In the genomic region with DNA sequence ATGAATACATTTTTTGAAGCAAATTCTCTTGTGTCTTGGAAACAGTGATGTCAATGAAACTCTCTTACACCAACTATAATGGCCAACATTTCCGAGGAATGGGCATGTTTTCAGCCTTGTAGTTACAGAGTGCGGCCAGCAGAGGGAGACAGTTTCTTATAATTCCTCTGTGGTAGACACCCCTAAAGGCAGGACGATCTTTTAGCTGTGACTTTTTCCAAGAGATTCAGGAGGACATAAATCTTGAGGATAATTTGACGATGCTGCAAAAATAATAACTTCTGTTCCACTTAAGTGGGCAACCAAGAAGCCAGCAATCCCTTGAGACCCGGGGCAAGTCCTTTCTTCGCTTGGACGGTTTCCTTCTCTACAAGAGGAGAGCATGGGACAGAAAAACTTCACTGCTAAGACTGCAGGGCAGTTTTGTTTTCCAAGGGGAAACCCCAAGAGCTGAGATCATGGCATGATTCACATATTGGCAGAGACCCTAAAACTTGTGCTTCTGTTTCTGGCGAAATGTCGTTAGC, we compare ENCODE assay signal across 8 mouse cellular contexts. TPM values are rescaled to one million over a fixed set of nuclear protein-coding genes. Genes with fewer than 3 reads are reported as not detected.
DNase-seq lines count a peak whose midpoint lies in the region; ATAC-seq and TF ChIP-seq lines count a peak whose summit lies in the region.

No protein-coding gene starts in this region.

- H3K27me3 ChIP-seq in C2C12 (ENCODE audit: control insufficient read depth, insufficient read depth, insufficient read length) (no peaks in the 10 kb centered on the region), Patski (no peaks in the 10 kb centered on the region)
- no peaks in the 10 kb centered on the region for H3K27me3 ChIP-seq in liver, embryonic 15.5 days

- no peak for ATAC-seq in Patski
- peak; percentile 29 for ATAC-seq in common myeloid progenitor, adult 5-6 weeks (replicated peaks; ENCODE audit: low read depth, poor library complexity, severe bottlenecking)
- ATAC-seq in liver, embryonic 15.5 days (ENCODE audit: insufficient read depth) = no peak

- H3K9ac ChIP-seq in liver, embryonic 15.5 days = no peak overlapping the region

- no peak overlapping the region for H3K4me3 ChIP-seq in C2C12 (ENCODE audit: insufficient read depth, poor library complexity, severe bottlenecking)
- no peak overlapping the region for H3K4me3 ChIP-seq in liver, embryonic 15.5 days (replicated peaks)

- 23% methylated on average over 9 of the region's 9 CpGs for WGBS in liver, embryonic 15.5 days (ENCODE audit: insufficient replicate concordance)

- H3ac ChIP-seq in C2C12 (ENCODE audit: control insufficient read depth, insufficient read length, low read depth) = peak overlapping the region; percentile 72

- no peaks in the 10 kb centered on the region for H3K9me3 ChIP-seq in liver, embryonic 15.5 days (replicated peaks)

- H3K4me1 ChIP-seq in liver, embryonic 15.5 days (replicated peaks) = peaks cover 38% of the 10 kb centered on the region

- peak; percentile 45 for TF ChIP-seq CTCF in C2C12 (IDR thresholded peaks at IDR 0.05; ENCODE audit: control insufficient read depth, insufficient read depth, insufficient read length)
- no peak for TF ChIP-seq CTCF in Patski (IDR thresholded peaks at IDR 0.05)

- POLR2A ChIA-PET in Patski (lab: Charles Lee) = no interaction called here

- H3K36me3 ChIP-seq in C2C12 (ENCODE audit: control insufficient read depth, insufficient read depth) = no peaks in the 10 kb centered on the region
- no peaks in the 10 kb centered on the region for H3K36me3 ChIP-seq in liver, embryonic 15.5 days (replicated peaks)

- CTCF ChIA-PET in Patski (lab: Charles Lee) = interaction anchor here (0.7 to 1.9 kb wide), 3 partner anchors 11 to 19 kb away, joined by 3 to 6 read pairs (median 3); no protein-coding TSS in a partner anchor

- H3K4me2 ChIP-seq in liver, embryonic 15.5 days = peak overlapping the region; percentile 36

- H3K27ac ChIP-seq in liver, embryonic 15.5 days (replicated peaks) = no peak overlapping the region

- peaks cover 17% of the 10 kb centered on the region for H3K79me3 ChIP-seq in C2C12 (ENCODE audit: low read depth)

- peaks cover 21% of the 10 kb centered on the region for H3K79me2 ChIP-seq in C2C12 (ENCODE audit: control insufficient read depth, insufficient read depth)

- DNase-seq in Patski (ENCODE audit: low read depth, low spot score) = peak; percentile 64
- DNase-seq in heart, adult 9 months (ENCODE audit: low spot score in 2 of 2) = peak; percentile 73 to 88
- DNase-seq in kidney, postnatal 14 days = peak; percentile 84
- DNase-seq in retina, embryonic 14.5 days (ENCODE audit: low spot score) = peak; percentile 86
- DNase-seq in thymus, postnatal 4 days = peak; percentile 85

- in situ Hi-C loops in Patski (cut with MboI; ENCODE audit: low pct_unique_long_range_greater_than_20kb) = loop anchor here (10.0 kb wide), 1 partner anchor 222 kb away; a partner anchor contains a TSS

TF ChIP-seq in C2C12, 6 proteins besides CTCF, POLR2A, EP300 and RAD21:
- TF ChIP-seq CEBPB (IDR thresholded peaks at IDR 0.05; ENCODE audit: low read depth) = no peak
- peak; percentile 13 for TF ChIP-seq MAX (IDR thresholded peaks at IDR 0.05)

RNA-seq across cellular contexts. Expression of a gene that starts 2.8 kb away (rescaled TPM):
- 141 TPM for polyA plus RNA-seq in C2C12 (2012; fragmentation: generic; extraction: Trizol)
- 54.3 TPM for polyA plus RNA-seq in Patski (2021)
- total RNA-seq in common myeloid progenitor, adult 5-6 weeks (2017) = 40.1 and 47.4 TPM in 2 replicates
- 18.1 and 20.7 TPM in 2 replicates for polyA plus RNA-seq in liver, embryonic 15.5 days (2015; fragmentation: Nextera tagmentation; extraction: Ambion mirVana)

RNA-seq across cellular contexts. Expression of a gene that starts 5.4 kb away (rescaled TPM):
- 11.6 TPM for polyA plus RNA-seq in C2C12 (2012; fragmentation: generic; extraction: Trizol)
- 9.2 TPM for polyA plus RNA-seq in Patski (2021)
- total RNA-seq in common myeloid progenitor, adult 5-6 weeks (2017) = 10.4 and 13.2 TPM in 2 replicates
- polyA plus RNA-seq in liver, embryonic 15.5 days (2015; fragmentation: Nextera tagmentation; extraction: Ambion mirVana) = 17.9 and 18.3 TPM in 2 replicates

RNA-seq across cellular contexts. Expression of a gene that starts 54.2 kb away (rescaled TPM):
- not detected for polyA plus RNA-seq in C2C12 (2012; fragmentation: generic; extraction: Trizol)
- not detected for polyA plus RNA-seq in Patski (2021)
- total RNA-seq in common myeloid progenitor, adult 5-6 weeks (2017) = not detected in 2 replicates
- not detected in 2 replicates for polyA plus RNA-seq in liver, embryonic 15.5 days (2015; fragmentation: Nextera tagmentation; extraction: Ambion mirVana)
